Mouse (Mus musculus): ENCODE results near the gene Trim41.
A peak's percentile ranks its signal among the peaks of the same experiment; 100 is the strongest.

DNA sequence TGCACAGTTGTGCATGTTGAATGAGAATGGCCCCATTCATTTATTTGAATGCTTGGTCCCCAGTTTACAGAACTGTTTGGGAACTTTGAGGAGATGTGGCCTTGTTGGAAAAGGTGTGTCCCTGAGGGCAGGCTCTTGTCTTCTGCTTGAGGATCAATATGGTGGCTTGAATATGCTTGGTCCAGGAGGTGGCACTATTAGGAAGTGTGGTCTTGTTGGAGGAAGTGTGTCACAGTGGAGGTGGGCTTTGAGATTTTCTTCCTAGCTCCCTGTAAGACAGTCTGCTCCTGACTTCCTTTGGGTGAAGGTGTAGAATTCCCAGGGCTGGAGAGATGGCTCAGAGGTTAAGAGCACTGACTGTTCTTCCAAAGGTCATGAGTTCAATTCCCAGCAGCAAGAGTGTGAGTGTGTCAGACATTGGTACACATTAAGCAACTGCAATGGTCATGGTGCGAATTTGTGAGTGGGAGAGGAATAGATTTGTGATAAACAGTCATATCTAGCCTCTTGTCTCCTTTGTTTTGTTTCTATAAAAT lies 45.7 kb upstream of the Trim41 start:
- TF ChIP-seq CTCF (IDR thresholded peaks at IDR 0.05; ENCODE audit: low read depth), result 0 out of 2 replicates have a peak, but pooled peaks have one; percentile 13
- no peak for TF ChIP-seq EP300 (optimal IDR thresholded peaks at IDR 0.05)

Data from stomach, postnatal 0 days (tissue).